Mouse (Mus musculus): ENCODE measurements at regions not wholly inside any gene's neighbourhood (a gene's known extent, or its start where the extent isn't known, plus 50 kb on each side); places are given as distances from the start of the nearest gene placed in this dataset.

DNA sequence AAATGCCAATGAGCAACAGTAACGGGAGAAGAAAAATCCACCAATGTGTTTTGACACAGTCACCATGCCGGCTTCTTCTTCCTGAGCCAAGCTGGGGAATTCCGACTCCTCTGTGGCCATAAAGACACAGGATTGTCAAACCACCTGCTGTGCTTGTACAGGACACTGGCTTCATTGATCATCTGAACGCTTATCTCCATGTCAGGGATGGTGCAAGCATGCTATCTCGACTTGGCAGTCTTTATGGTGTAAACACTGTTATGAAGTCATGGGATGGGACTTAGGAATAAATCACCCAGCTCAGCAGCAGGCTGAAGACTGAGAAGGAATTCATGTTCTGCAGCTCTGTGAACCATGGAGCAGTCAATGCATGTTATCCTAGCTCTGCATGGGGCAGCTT, 132.6 kb upstream of the Adamts9 start:
- H3K27me3 ChIP-seq (replicated peaks): no peaks in the 10 kb centered on the region
- no peak for DNase-seq (ENCODE audit: extremely low read depth)

DNA sequence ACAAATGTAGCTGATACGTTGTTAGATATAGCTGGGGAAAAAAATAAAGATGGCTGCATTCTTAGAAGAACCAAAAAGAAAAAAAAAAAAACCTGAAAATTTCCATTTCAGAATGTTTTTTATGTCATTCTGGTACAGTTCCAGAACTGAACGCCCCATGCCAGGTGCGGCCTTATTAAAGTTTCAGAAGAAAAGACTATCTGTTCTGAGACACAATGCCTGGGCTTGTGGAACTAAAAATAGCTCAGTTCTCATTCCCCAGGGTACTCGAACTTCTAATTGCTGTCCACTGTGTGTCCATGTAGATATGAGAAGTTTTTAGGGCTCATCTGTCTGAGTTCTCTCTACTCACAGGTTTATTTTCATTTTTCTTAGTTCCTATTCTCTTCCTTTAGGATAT, 131.7 kb upstream of the Adamts9 start:
- no peaks in the 10 kb centered on the region for H3K27me3 ChIP-seq (replicated peaks)
- H3K4me3 ChIP-seq (replicated peaks in 1 of 3; ENCODE audit: low read depth in 2 of 3, low read length in 2 of 3, poor library complexity in 1 of 3): no peak overlapping the region
- DNase-seq (ENCODE audit: extremely low read depth): no peak
- in situ Hi-C loops (cut with MboI; ENCODE audit: low pct_ligation_motif_present, low pct_unique_long_range_greater_than_20kb, low sequenced_read_pairs): no loop called here
- dilution Hi-C loops (cut with MboI; ENCODE audit: extremely low pct_ligation_motif_present, extremely low pct_unique_long_range_greater_than_20kb, low sequenced_read_pairs): no loop called here
- peaks cover 71% of the 10 kb centered on the region for H3K9me3 ChIP-seq (replicated peaks; ENCODE audit: low read length)
- no peaks in the 10 kb centered on the region for H3K4me1 ChIP-seq (ENCODE audit: control insufficient read depth in 1 of 2, insufficient read depth in 2 of 2)
- TF ChIP-seq KAT2A (IDR thresholded peaks at IDR 0.05; ENCODE audit: insufficient replicate concordance, low read length) (no peak), ZKSCAN1 (IDR thresholded peaks at IDR 0.05; ENCODE audit: borderline replicate concordance, low read depth, low read length) (no peak), RCOR1 (conservative IDR thresholded peaks at IDR 0.05; ENCODE audit: low read depth, low read length) (no peak), PAX5 (IDR thresholded peaks at IDR 0.05; ENCODE audit: low read length) (no peak), SIN3A (IDR thresholded peaks at IDR 0.05; ENCODE audit: low read length) (no peak), MAX (IDR thresholded peaks at IDR 0.05; ENCODE audit: low read length) (no peak), USF2 (conservative IDR thresholded peaks at IDR 0.05; ENCODE audit: low read depth, low read length) (no peak), CHD1 (IDR thresholded peaks at IDR 0.05; ENCODE audit: low read depth, low read length) (no peak), MAFK (IDR thresholded peaks at IDR 0.05; ENCODE audit: insufficient replicate concordance, low read length) (no peak), MEF2A (IDR thresholded peaks at IDR 0.05; ENCODE audit: borderline replicate concordance, low read depth, low read length) (no peak), MAZ (IDR thresholded peaks at IDR 0.05; ENCODE audit: low read depth, low read length) (no peak), USF1 (IDR thresholded peaks at IDR 0.05; ENCODE audit: low read depth, low read length) (no peak)
- H3K4me2 ChIP-seq (ENCODE audit: insufficient read depth, low read depth, poor library complexity, severe bottlenecking): no peak overlapping the region
- H3K27ac ChIP-seq (ENCODE audit: insufficient read depth, low read depth): no peak overlapping the region
- H3K36me3 ChIP-seq (replicated peaks in 1 of 2; ENCODE audit: control insufficient read depth in 1 of 2, insufficient read depth in 1 of 2, low read length in 1 of 2): no peaks in the 10 kb centered on the region
- no peaks in the 10 kb centered on the region for H3K79me2 ChIP-seq (replicated peaks; ENCODE audit: control insufficient read depth, extremely low read depth, insufficient read depth, poor library complexity, severe bottlenecking)
- H3K9ac ChIP-seq (ENCODE audit: insufficient read depth, low read depth): no peak overlapping the region

More for the DNA sequence above, 132.6 kb upstream of the Adamts9 start:
- in situ Hi-C loops (cut with MboI; ENCODE audit: low pct_ligation_motif_present, low pct_unique_long_range_greater_than_20kb, low sequenced_read_pairs) (no loop called here), dilution Hi-C loops (cut with MboI; ENCODE audit: extremely low pct_ligation_motif_present, extremely low pct_unique_long_range_greater_than_20kb, low sequenced_read_pairs) (no loop called here)
- H3K4me2 ChIP-seq (ENCODE audit: insufficient read depth, low read depth, poor library complexity, severe bottlenecking): no peak overlapping the region
- no peaks in the 10 kb centered on the region for H3K36me3 ChIP-seq (replicated peaks in 1 of 2; ENCODE audit: control insufficient read depth in 1 of 2, insufficient read depth in 1 of 2, low read length in 1 of 2)
- H3K4me3 ChIP-seq (replicated peaks in 1 of 3; ENCODE audit: low read depth in 2 of 3, low read length in 2 of 3, poor library complexity in 1 of 3): no peak overlapping the region
- peaks cover 68% of the 10 kb centered on the region for H3K9me3 ChIP-seq (replicated peaks; ENCODE audit: low read length)
- H3K27ac ChIP-seq (ENCODE audit: insufficient read depth, low read depth): no peak overlapping the region
- no peaks in the 10 kb centered on the region for H3K4me1 ChIP-seq (ENCODE audit: control insufficient read depth in 1 of 2, insufficient read depth in 2 of 2)
- H3K79me2 ChIP-seq (replicated peaks; ENCODE audit: control insufficient read depth, extremely low read depth, insufficient read depth, poor library complexity, severe bottlenecking): no peaks in the 10 kb centered on the region
- H3K9ac ChIP-seq (ENCODE audit: insufficient read depth, low read depth): no peak overlapping the region
- TF ChIP-seq MAFK (IDR thresholded peaks at IDR 0.05; ENCODE audit: insufficient replicate concordance, low read length): no peak
- TF ChIP-seq NELFE (IDR thresholded peaks at IDR 0.05; ENCODE audit: low read depth, low read length): no peak
- no peak for TF ChIP-seq MEF2A (IDR thresholded peaks at IDR 0.05; ENCODE audit: borderline replicate concordance, low read depth, low read length)
- TF ChIP-seq SIN3A (IDR thresholded peaks at IDR 0.05; ENCODE audit: low read length): no peak
- no peak for TF ChIP-seq E2F4 (IDR thresholded peaks at IDR 0.05; ENCODE audit: insufficient replicate concordance, low read depth, low read length)
- no peak for TF ChIP-seq USF1 (IDR thresholded peaks at IDR 0.05; ENCODE audit: low read depth, low read length)
- no peak for TF ChIP-seq KAT2A (IDR thresholded peaks at IDR 0.05; ENCODE audit: insufficient replicate concordance, low read length)
- no peak for TF ChIP-seq MYC (IDR thresholded peaks at IDR 0.05; ENCODE audit: low read depth, low read length)
- no peak for TF ChIP-seq JUND (conservative IDR thresholded peaks at IDR 0.05; ENCODE audit: low read depth, low read length)
- no peak for TF ChIP-seq POLR2A (IDR thresholded peaks at IDR 0.05; ENCODE audit: low read depth, low read length)
- TF ChIP-seq ZNF384 (IDR thresholded peaks at IDR 0.05; ENCODE audit: low read depth, low read length): no peak
- no peak for TF ChIP-seq USF2 (conservative IDR thresholded peaks at IDR 0.05; ENCODE audit: low read depth, low read length)
- no peak for TF ChIP-seq MAX (IDR thresholded peaks at IDR 0.05; ENCODE audit: low read length)
- TF ChIP-seq EP300 (IDR thresholded peaks at IDR 0.05; ENCODE audit: low read length): no peak
- no peak for TF ChIP-seq RCOR1 (conservative IDR thresholded peaks at IDR 0.05; ENCODE audit: low read depth, low read length)
- no peak for TF ChIP-seq TBP (conservative IDR thresholded peaks at IDR 0.05; ENCODE audit: low read depth, low read length)
- no peak for TF ChIP-seq TCF12 (IDR thresholded peaks at IDR 0.05; ENCODE audit: low read depth, low read length)
- TF ChIP-seq JUN (IDR thresholded peaks at IDR 0.05; ENCODE audit: insufficient read depth, low read depth, low read length): no peak
